Mouse (Mus musculus): ENCODE data around the gene Creb1. TPM values are rescaled to one million over a fixed set of nuclear protein-coding genes. Genes with fewer than 3 reads are reported as not detected.

The Creb1 gene
- polyA plus RNA-seq, 1 experiment from 2014 or later, result 36.5 TPM

DNA sequence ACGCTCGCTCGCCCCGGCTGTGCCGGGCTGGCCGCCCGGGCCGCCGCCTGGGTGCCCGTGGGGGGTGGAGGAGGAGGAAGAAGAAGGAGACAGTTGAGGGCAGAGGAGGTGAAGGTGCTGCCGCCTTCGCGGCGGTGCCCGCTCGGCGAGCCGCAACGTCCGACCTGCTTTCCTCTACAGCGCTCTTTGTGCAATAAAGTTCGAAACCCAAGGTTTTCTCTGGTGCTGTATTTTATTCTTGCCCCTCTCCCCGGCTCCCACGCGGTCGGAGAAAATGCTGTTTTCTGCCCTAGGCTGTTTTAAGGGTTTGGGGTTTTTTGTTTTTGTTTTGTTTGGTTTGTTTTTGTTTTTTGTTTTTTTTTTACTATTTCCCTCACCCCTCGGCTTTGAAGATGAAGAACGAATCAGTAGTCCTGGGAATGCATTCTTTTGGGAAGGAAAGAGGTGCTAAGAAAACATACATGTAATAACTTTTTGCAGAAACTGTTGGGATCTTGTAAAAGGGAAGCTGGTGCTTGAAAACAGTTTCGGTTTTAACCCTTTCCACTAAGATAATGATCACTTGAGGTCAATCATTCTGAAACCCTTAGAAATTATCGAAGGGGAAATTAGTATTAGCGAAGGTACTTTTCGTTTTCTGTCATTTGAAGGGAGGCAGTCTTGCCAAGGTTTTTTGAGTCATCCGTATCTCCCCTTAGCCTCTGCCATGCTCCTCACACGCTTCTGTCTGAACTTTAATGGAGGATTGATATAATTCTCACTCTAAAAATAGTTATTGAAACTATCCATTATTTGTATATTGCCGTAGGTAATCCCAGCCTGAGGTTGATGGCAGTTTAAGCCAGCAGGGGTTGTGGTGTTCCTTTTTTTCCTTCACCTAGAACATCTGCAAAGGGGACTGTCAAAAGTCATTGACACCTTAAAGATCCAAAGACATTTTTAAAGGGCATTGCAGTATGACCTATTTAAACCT, 1.3 kb downstream of the Creb1 start:
- peaks cover 24% of the 10 kb centered on the region for H3K4me1 ChIP-seq (ENCODE audit: insufficient read depth, low read length)
- no peaks in the 10 kb centered on the region for H3K36me3 ChIP-seq (ENCODE audit: insufficient read depth, low read length)
- peak overlapping the region; percentile 66 for H3K4me3 ChIP-seq (ENCODE audit: low read length)
- no peak for ATAC-seq (ENCODE audit: low FRiP score, low TSS enrichment)
- H3K27ac ChIP-seq (ENCODE audit: low read length), result peak overlapping the region; percentile 100
- H3K4me2 ChIP-seq (replicated peaks; ENCODE audit: low read depth, low read length), result peak overlapping the region; percentile 87
- H3K9ac ChIP-seq (replicated peaks; ENCODE audit: low read length), result peak overlapping the region; percentile 97
- under 1% methylated on average over 35 of the region's 35 CpGs for WGBS
- no peaks in the 10 kb centered on the region for H3K9me3 ChIP-seq (ENCODE audit: low read length)
- no peaks in the 10 kb centered on the region for H3K27me3 ChIP-seq (ENCODE audit: insufficient read depth, low read length)

DNA sequence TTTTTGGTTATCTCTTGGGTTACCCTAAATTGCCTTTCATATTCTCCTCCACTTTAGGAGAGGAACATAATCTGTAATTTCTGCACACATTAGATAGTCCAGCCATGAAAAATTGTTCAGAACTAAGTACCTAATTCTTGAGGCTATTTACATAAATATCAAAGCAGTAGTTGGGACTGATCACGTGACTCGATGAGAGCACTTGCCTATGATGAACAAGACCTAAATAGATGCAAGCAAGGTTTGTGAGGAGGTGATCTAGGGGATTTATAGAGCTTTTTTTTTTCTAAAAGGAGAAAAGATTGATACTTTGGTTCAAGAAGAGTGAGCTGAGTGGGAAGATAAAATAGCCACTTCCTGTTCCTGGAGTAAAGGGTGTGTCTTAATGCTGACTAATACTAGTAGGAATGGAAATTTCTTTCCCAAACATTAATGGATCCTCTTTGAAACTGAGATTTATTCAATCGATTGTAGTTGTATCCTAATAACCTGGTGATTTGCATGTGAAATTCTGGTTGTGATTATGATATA, 6.5 kb downstream of the Creb1 start:
- Histone ChIP-seq H3K9ac (replicated peaks; ENCODE audit: low read length) (no peak overlapping the region), H3K27ac (ENCODE audit: low read length) (no peak overlapping the region), H3K27me3 (ENCODE audit: insufficient read depth, low read length) (no peaks in the 10 kb centered on the region), H3K36me3 (ENCODE audit: insufficient read depth, low read length) (peaks cover 2% of the 10 kb centered on the region; the same call in 1 of the 2 replicates), H3K4me1 (ENCODE audit: insufficient read depth, low read length) (peaks cover 18% of the 10 kb centered on the region; the same call in 1 of the 2 replicates), H3K4me3 (ENCODE audit: low read length) (no peak overlapping the region), H3K9me3 (ENCODE audit: low read length) (no peaks in the 10 kb centered on the region), H3K4me2 (replicated peaks; ENCODE audit: low read depth, low read length) (no peak overlapping the region)
- ATAC-seq (ENCODE audit: low FRiP score, low TSS enrichment), result no peak
- 90% methylated on average over 3 of the region's 3 CpGs for WGBS

DNA sequence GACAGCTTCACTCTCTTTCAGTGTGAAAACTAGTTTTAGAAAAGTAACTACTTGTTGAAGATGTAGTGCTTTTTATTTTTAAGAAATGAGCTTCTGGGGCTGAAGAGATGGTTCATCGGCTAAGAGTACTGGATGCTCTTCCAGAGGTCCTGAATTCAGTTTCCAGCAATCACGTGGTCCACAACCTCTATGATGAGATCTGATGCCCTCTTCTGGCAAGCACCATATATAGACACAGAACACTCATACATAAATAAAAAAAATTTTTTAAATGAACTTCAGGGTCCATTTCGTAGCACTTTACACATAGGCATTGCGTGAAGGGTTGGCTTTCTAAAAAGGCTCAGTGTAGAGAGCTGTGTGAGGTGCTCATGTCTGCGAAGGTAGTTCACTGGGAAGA, 11.3 kb downstream of the Creb1 start:
- Histone ChIP-seq H3K4me2 (replicated peaks; ENCODE audit: low read depth, low read length) (no peak overlapping the region), H3K27me3 (ENCODE audit: insufficient read depth, low read length) (no peaks in the 10 kb centered on the region), H3K36me3 (ENCODE audit: insufficient read depth, low read length) (peaks cover 5% of the 10 kb centered on the region; the same call in 1 of the 2 replicates), H3K9ac (replicated peaks; ENCODE audit: low read length) (no peak overlapping the region), H3K27ac (ENCODE audit: low read length) (no peak overlapping the region), H3K9me3 (ENCODE audit: low read length) (no peaks in the 10 kb centered on the region), H3K4me3 (ENCODE audit: low read length) (no peak overlapping the region), H3K4me1 (ENCODE audit: insufficient read depth, low read length) (no peaks in the 10 kb centered on the region)
- 86% methylated on average over 5 of the region's 5 CpGs for WGBS
- ATAC-seq (ENCODE audit: low FRiP score, low TSS enrichment), result no peak

GRCm38 (mm10) chr1:64546070-64546469, 13.6 kb downstream of the Creb1 start:
- Histone ChIP-seq H3K4me1 (ENCODE audit: insufficient read depth, low read length) (no peaks in the 10 kb centered on the region), H3K27me3 (ENCODE audit: insufficient read depth, low read length) (no peaks in the 10 kb centered on the region), H3K9me3 (ENCODE audit: low read length) (no peaks in the 10 kb centered on the region), H3K9ac (replicated peaks; ENCODE audit: low read length) (no peak overlapping the region), H3K27ac (ENCODE audit: low read length) (no peak overlapping the region), H3K36me3 (ENCODE audit: insufficient read depth, low read length) (peaks cover 5% of the 10 kb centered on the region; the same call in 1 of the 2 replicates), H3K4me3 (ENCODE audit: low read length) (no peak overlapping the region), H3K4me2 (replicated peaks; ENCODE audit: low read depth, low read length) (no peak overlapping the region)
- no peak for ATAC-seq (ENCODE audit: low FRiP score, low TSS enrichment)
- 87% methylated on average over 3 of the region's 3 CpGs for WGBS

DNA sequence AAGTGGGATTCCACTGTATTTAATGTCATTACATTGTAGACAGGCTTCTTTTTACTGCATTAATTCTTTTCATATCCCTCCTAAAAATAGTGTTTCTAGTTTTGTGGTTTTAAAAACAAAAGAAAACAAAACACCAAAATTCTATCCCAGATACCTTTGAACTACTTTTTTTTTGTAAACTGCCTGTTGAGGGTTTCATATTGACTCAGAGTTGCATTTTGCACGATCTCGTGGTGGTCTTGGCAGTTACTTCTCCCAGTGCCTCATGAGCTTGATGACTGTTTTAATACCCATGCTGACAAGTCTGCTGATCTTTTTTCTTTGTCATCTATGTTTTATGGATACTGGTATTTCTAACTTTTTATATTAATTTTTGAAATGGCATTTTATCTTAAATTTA, 16.9 kb downstream of the Creb1 start:
- 81% methylated on average over 2 of the region's 2 CpGs for WGBS
- Histone ChIP-seq H3K9me3 (ENCODE audit: low read length) (no peaks in the 10 kb centered on the region), H3K27ac (ENCODE audit: low read length) (no peak overlapping the region), H3K9ac (replicated peaks; ENCODE audit: low read length) (no peak overlapping the region), H3K36me3 (ENCODE audit: insufficient read depth, low read length) (0 out of 2 replicates have a peak, but pooled peaks cover 2% of the 10 kb centered on the region), H3K27me3 (ENCODE audit: insufficient read depth, low read length) (no peaks in the 10 kb centered on the region), H3K4me1 (ENCODE audit: insufficient read depth, low read length) (no peaks in the 10 kb centered on the region), H3K4me3 (ENCODE audit: low read length) (no peak overlapping the region), H3K4me2 (replicated peaks; ENCODE audit: low read depth, low read length) (no peak overlapping the region)
- no peak for ATAC-seq (ENCODE audit: low FRiP score, low TSS enrichment)

DNA sequence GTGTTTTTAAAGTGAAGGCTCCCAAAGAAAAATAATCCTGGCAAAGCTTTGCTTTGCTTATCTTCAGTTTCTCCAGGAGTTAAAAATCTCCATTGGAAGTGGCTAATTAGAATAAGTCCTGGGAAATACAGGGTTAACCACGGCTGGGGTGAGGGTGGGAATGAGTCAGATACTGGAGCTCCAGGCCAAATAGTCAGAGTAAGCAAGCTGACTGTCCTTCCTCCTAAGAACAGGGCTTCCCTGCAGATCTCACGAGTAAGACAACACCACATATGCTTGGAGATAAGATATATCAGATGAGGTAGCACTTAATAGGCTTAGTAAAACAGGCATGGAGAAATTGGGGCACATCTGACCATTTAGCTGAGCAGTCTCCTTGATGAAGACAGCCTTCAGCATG, 19.5 kb downstream of the Creb1 start:
- Histone ChIP-seq H3K27ac (ENCODE audit: low read length) (no peak overlapping the region), H3K4me3 (ENCODE audit: low read length) (no peak overlapping the region), H3K9me3 (ENCODE audit: low read length) (no peaks in the 10 kb centered on the region), H3K9ac (replicated peaks; ENCODE audit: low read length) (no peak overlapping the region), H3K36me3 (ENCODE audit: insufficient read depth, low read length) (0 out of 2 replicates have a peak, but pooled peaks cover 4% of the 10 kb centered on the region), H3K4me1 (ENCODE audit: insufficient read depth, low read length) (no peaks in the 10 kb centered on the region), H3K4me2 (replicated peaks; ENCODE audit: low read depth, low read length) (no peak overlapping the region), H3K27me3 (ENCODE audit: insufficient read depth, low read length) (no peaks in the 10 kb centered on the region)
- WGBS, result 53% methylated on average over 2 of the region's 2 CpGs
- ATAC-seq (ENCODE audit: low FRiP score, low TSS enrichment), result no peak

- ATAC-seq (ENCODE audit: low FRiP score, low TSS enrichment), result no peak
- 93% methylated on average over 3 of the region's 3 CpGs for WGBS
Observed at GRCm38 (mm10) chr1:64560105-64560504, 27.7 kb downstream of the Creb1 start.

GRCm38 (mm10) chr1:64568206-64568605, 35.8 kb downstream of the Creb1 start:
- H3K36me3 ChIP-seq (ENCODE audit: insufficient read depth, low read length), result peaks cover 24% of the 10 kb centered on the region; the same call in 1 of the 2 replicates
- no peak for ATAC-seq (ENCODE audit: low FRiP score, low TSS enrichment)

More at GRCm38 (mm10) chr1:64560105-64560504, 27.7 kb downstream of the Creb1 start:
- Histone ChIP-seq H3K9ac (replicated peaks; ENCODE audit: low read length) (no peak overlapping the region), H3K27me3 (ENCODE audit: insufficient read depth, low read length) (no peaks in the 10 kb centered on the region), H3K4me3 (ENCODE audit: low read length) (no peak overlapping the region), H3K9me3 (ENCODE audit: low read length) (no peaks in the 10 kb centered on the region), H3K4me1 (ENCODE audit: insufficient read depth, low read length) (no peaks in the 10 kb centered on the region), H3K4me2 (replicated peaks; ENCODE audit: low read depth, low read length) (no peak overlapping the region), H3K27ac (ENCODE audit: low read length) (no peak overlapping the region), H3K36me3 (ENCODE audit: insufficient read depth, low read length) (peaks cover 11% of the 10 kb centered on the region; the same call in 1 of the 2 replicates)

GRCm38 (mm10) chr1:64576022-64576421, 43.6 kb downstream of the Creb1 start:
- H3K27me3 ChIP-seq (ENCODE audit: insufficient read depth, low read length), result no peaks in the 10 kb centered on the region
- WGBS, result 92% methylated on average over 7 of the region's 7 CpGs
- no peak for ATAC-seq (ENCODE audit: low FRiP score, low TSS enrichment)
- H3K9me3 ChIP-seq (ENCODE audit: low read length), result no peaks in the 10 kb centered on the region
- no peak overlapping the region for H3K9ac ChIP-seq (replicated peaks; ENCODE audit: low read length)
- peaks cover 36% of the 10 kb centered on the region for H3K36me3 ChIP-seq (ENCODE audit: insufficient read depth, low read length)
- H3K4me3 ChIP-seq (ENCODE audit: low read length), result no peak overlapping the region
- no peak overlapping the region for H3K4me2 ChIP-seq (replicated peaks; ENCODE audit: low read depth, low read length)
- H3K27ac ChIP-seq (ENCODE audit: low read length), result no peak overlapping the region
- H3K4me1 ChIP-seq (ENCODE audit: insufficient read depth, low read length), result no peaks in the 10 kb centered on the region

More at GRCm38 (mm10) chr1:64568206-64568605, 35.8 kb downstream of the Creb1 start:
- no peaks in the 10 kb centered on the region for H3K4me1 ChIP-seq (ENCODE audit: insufficient read depth, low read length)
- no peaks in the 10 kb centered on the region for H3K27me3 ChIP-seq (ENCODE audit: insufficient read depth, low read length)
- no peaks in the 10 kb centered on the region for H3K9me3 ChIP-seq (ENCODE audit: low read length)
- H3K9ac ChIP-seq (replicated peaks; ENCODE audit: low read length), result no peak overlapping the region
- no peak overlapping the region for H3K4me3 ChIP-seq (ENCODE audit: low read length)
- no peak overlapping the region for H3K4me2 ChIP-seq (replicated peaks; ENCODE audit: low read depth, low read length)
- no peak overlapping the region for H3K27ac ChIP-seq (ENCODE audit: low read length)

- WGBS, result 91% methylated on average over 2 of the region's 2 CpGs
Observed at GRCm38 (mm10) chr1:64576732-64577131, 44.3 kb downstream of the Creb1 start.

More at GRCm38 (mm10) chr1:64576732-64577131, 44.3 kb downstream of the Creb1 start:
- no peak overlapping the region for H3K27ac ChIP-seq (ENCODE audit: low read length)
- ATAC-seq (ENCODE audit: low FRiP score, low TSS enrichment), result no peak
- H3K4me1 ChIP-seq (ENCODE audit: insufficient read depth, low read length), result no peaks in the 10 kb centered on the region
- H3K9ac ChIP-seq (replicated peaks; ENCODE audit: low read length), result no peak overlapping the region
- no peak overlapping the region for H3K4me3 ChIP-seq (ENCODE audit: low read length)
- H3K9me3 ChIP-seq (ENCODE audit: low read length), result no peaks in the 10 kb centered on the region
- H3K4me2 ChIP-seq (replicated peaks; ENCODE audit: low read depth, low read length), result no peak overlapping the region
- H3K27me3 ChIP-seq (ENCODE audit: insufficient read depth, low read length), result no peaks in the 10 kb centered on the region
- peaks cover 41% of the 10 kb centered on the region for H3K36me3 ChIP-seq (ENCODE audit: insufficient read depth, low read length)
